Mouse (Mus musculus): Measurements from ENCODE around the gene Caskin1. TPM values are rescaled to one million over a fixed set of nuclear protein-coding genes. Genes with fewer than 3 reads are reported as not detected.

Gene Caskin1
- polyA plus RNA-seq, 1 experiment from 2014 or later = 1.5 TPM

- Histone ChIP-seq H3K27ac (ENCODE audit: low read length) (peak overlapping the region; percentile 43; the same call in 1 of the 2 replicates), H3K9ac (ENCODE audit: low read length) (peak overlapping the region; percentile 43), H3K4me3 (replicated peaks; ENCODE audit: low read length) (no peak overlapping the region), H3K27me3 (ENCODE audit: control insufficient read depth, insufficient read depth, low read length) (no peaks in the 10 kb centered on the region), H3K36me3 (ENCODE audit: control insufficient read depth, insufficient read depth, low read length) (0 out of 2 replicates have a peak, but pooled peaks cover 2% of the 10 kb centered on the region), H3K4me1 (ENCODE audit: control insufficient read depth, insufficient read depth, low read length) (peaks cover 23% of the 10 kb centered on the region), H3K4me2 (ENCODE audit: low read depth, low read length) (0 out of 2 replicates have a peak overlapping the region, but pooled peaks have one; percentile 2), H3K9me3 (replicated peaks; ENCODE audit: control insufficient read depth, low read length) (no peaks in the 10 kb centered on the region)
- no peak for ATAC-seq (ENCODE audit: insufficient read depth, low FRiP score)
- WGBS = 53% methylated on average over 2 of the region's 2 CpGs
These were observed 36.3 kb downstream of the Caskin1 start for GRCm38 (mm10) chr17:24524734-24525133.

- H3K27me3 ChIP-seq (ENCODE audit: control insufficient read depth, insufficient read depth, low read length) = no peaks in the 10 kb centered on the region
- peak overlapping the region; percentile 90 for H3K9ac ChIP-seq (ENCODE audit: low read length)
- H3K4me2 ChIP-seq (ENCODE audit: low read depth, low read length) = peak overlapping the region; percentile 61
- 0 out of 2 replicates have a peak, but pooled peaks cover 6% of the 10 kb centered on the region for H3K36me3 ChIP-seq (ENCODE audit: control insufficient read depth, insufficient read depth, low read length)
- WGBS = 0% methylated on average over 19 of the region's 19 CpGs
- no peak for ATAC-seq (ENCODE audit: insufficient read depth, low FRiP score)
- peak overlapping the region; percentile 83 for H3K27ac ChIP-seq (ENCODE audit: low read length)
- peaks cover 33% of the 10 kb centered on the region for H3K4me1 ChIP-seq (ENCODE audit: control insufficient read depth, insufficient read depth, low read length)
- no peaks in the 10 kb centered on the region for H3K9me3 ChIP-seq (replicated peaks; ENCODE audit: control insufficient read depth, low read length)
- H3K4me3 ChIP-seq (replicated peaks; ENCODE audit: low read length) = peak overlapping the region; percentile 83
These were observed 38.9 kb downstream of the Caskin1 start for GRCm38 (mm10) chr17:24527315-24527714.

- peak within 1 kb of the TSS; percentile 66 for H3K4me2 ChIP-seq (ENCODE audit: low read depth, low read length)
- peaks cover 36% of the 10 kb centered on the region for H3K4me1 ChIP-seq (ENCODE audit: control insufficient read depth, insufficient read depth, low read length)
- H3K27ac ChIP-seq (ENCODE audit: low read length) = peak within 1 kb of the TSS; percentile 85
- peak within 1 kb of the TSS; percentile 90 for H3K9ac ChIP-seq (ENCODE audit: low read length)
- ATAC-seq (ENCODE audit: insufficient read depth, low FRiP score) = peak; percentile 98
- no peaks in the 10 kb centered on the region for H3K27me3 ChIP-seq (ENCODE audit: control insufficient read depth, insufficient read depth, low read length)
- WGBS = under 1% methylated on average over 40 of the region's 40 CpGs
- no peaks in the 10 kb centered on the region for H3K9me3 ChIP-seq (replicated peaks; ENCODE audit: control insufficient read depth, low read length)
- H3K36me3 ChIP-seq (ENCODE audit: control insufficient read depth, insufficient read depth, low read length) = 0 out of 2 replicates have a peak, but pooled peaks cover 6% of the 10 kb centered on the region
- H3K4me3 ChIP-seq (replicated peaks; ENCODE audit: low read length) = peak within 1 kb of the TSS; percentile 83
These were observed 39.5 kb downstream of the Caskin1 start, which contains the start of gene Traf7 for GRCm38 (mm10) chr17:24527723-24528559. TSS of gene Traf7 (minus strand) at chr17:24527938.

- under 1% methylated on average over 8 of the region's 8 CpGs for WGBS
These were observed 40.1 kb downstream of the Caskin1 start for GRCm38 (mm10) chr17:24528560-24528918.

GRCm38 (mm10) chr17:24529007-24529451, 40.6 kb downstream of the Caskin1 start:
- H3K9me3 ChIP-seq (replicated peaks; ENCODE audit: control insufficient read depth, low read length) = no peaks in the 10 kb centered on the region
- H3K4me2 ChIP-seq (ENCODE audit: low read depth, low read length) = peak overlapping the region; percentile 66
- 0 out of 2 replicates have a peak, but pooled peaks cover 6% of the 10 kb centered on the region for H3K36me3 ChIP-seq (ENCODE audit: control insufficient read depth, insufficient read depth, low read length)
- H3K27ac ChIP-seq (ENCODE audit: low read length) = peak overlapping the region; percentile 85
- H3K4me3 ChIP-seq (replicated peaks; ENCODE audit: low read length) = peak overlapping the region; percentile 65
- H3K9ac ChIP-seq (ENCODE audit: low read length) = peak overlapping the region; percentile 81
- H3K27me3 ChIP-seq (ENCODE audit: control insufficient read depth, insufficient read depth, low read length) = no peaks in the 10 kb centered on the region
- ATAC-seq (ENCODE audit: insufficient read depth, low FRiP score) = no peak
- under 1% methylated on average over 4 of the region's 4 CpGs for WGBS
- H3K4me1 ChIP-seq (ENCODE audit: control insufficient read depth, insufficient read depth, low read length) = peaks cover 42% of the 10 kb centered on the region

More at GRCm38 (mm10) chr17:24528560-24528918, 40.1 kb downstream of the Caskin1 start:
- H3K27ac ChIP-seq (ENCODE audit: low read length) = peak overlapping the region; percentile 85
- H3K9me3 ChIP-seq (replicated peaks; ENCODE audit: control insufficient read depth, low read length) = no peaks in the 10 kb centered on the region
- no peak for ATAC-seq (ENCODE audit: insufficient read depth, low FRiP score)
- 0 out of 2 replicates have a peak, but pooled peaks cover 6% of the 10 kb centered on the region for H3K36me3 ChIP-seq (ENCODE audit: control insufficient read depth, insufficient read depth, low read length)
- H3K4me1 ChIP-seq (ENCODE audit: control insufficient read depth, insufficient read depth, low read length) = peaks cover 42% of the 10 kb centered on the region
- H3K4me2 ChIP-seq (ENCODE audit: low read depth, low read length) = peak overlapping the region; percentile 66
- H3K4me3 ChIP-seq (replicated peaks; ENCODE audit: low read length) = peak overlapping the region; percentile 65
- no peaks in the 10 kb centered on the region for H3K27me3 ChIP-seq (ENCODE audit: control insufficient read depth, insufficient read depth, low read length)
- H3K9ac ChIP-seq (ENCODE audit: low read length) = peak overlapping the region; percentile 81

GRCm38 (mm10) chr17:24529883-24530282, 41.5 kb downstream of the Caskin1 start:
- Histone ChIP-seq H3K27me3 (ENCODE audit: control insufficient read depth, insufficient read depth, low read length) (no peaks in the 10 kb centered on the region), H3K27ac (ENCODE audit: low read length) (peak overlapping the region; percentile 85), H3K9me3 (replicated peaks; ENCODE audit: control insufficient read depth, low read length) (no peaks in the 10 kb centered on the region), H3K36me3 (ENCODE audit: control insufficient read depth, insufficient read depth, low read length) (0 out of 2 replicates have a peak, but pooled peaks cover 6% of the 10 kb centered on the region), H3K4me1 (ENCODE audit: control insufficient read depth, insufficient read depth, low read length) (peaks cover 41% of the 10 kb centered on the region), H3K9ac (ENCODE audit: low read length) (peak overlapping the region; percentile 81), H3K4me3 (replicated peaks; ENCODE audit: low read length) (peak overlapping the region; percentile 65), H3K4me2 (ENCODE audit: low read depth, low read length) (peak overlapping the region; percentile 66)
- ATAC-seq (ENCODE audit: insufficient read depth, low FRiP score) = no peak
- WGBS = 26% methylated on average over 5 of the region's 5 CpGs

- Histone ChIP-seq H3K9me3 (replicated peaks; ENCODE audit: control insufficient read depth, low read length) (no peaks in the 10 kb centered on the region), H3K36me3 (ENCODE audit: control insufficient read depth, insufficient read depth, low read length) (0 out of 2 replicates have a peak, but pooled peaks cover 6% of the 10 kb centered on the region), H3K9ac (ENCODE audit: low read length) (peak overlapping the region; percentile 81), H3K4me1 (ENCODE audit: control insufficient read depth, insufficient read depth, low read length) (peaks cover 37% of the 10 kb centered on the region), H3K27me3 (ENCODE audit: control insufficient read depth, insufficient read depth, low read length) (no peaks in the 10 kb centered on the region), H3K27ac (ENCODE audit: low read length) (peak overlapping the region; percentile 85; the same call in 1 of the 2 replicates), H3K4me2 (ENCODE audit: low read depth, low read length) (peak overlapping the region; percentile 66), H3K4me3 (replicated peaks; ENCODE audit: low read length) (peak overlapping the region; percentile 65)
- 44% methylated on average over 8 of the region's 8 CpGs for WGBS
- no peak for ATAC-seq (ENCODE audit: insufficient read depth, low FRiP score)
These were observed 42.1 kb downstream of the Caskin1 start for GRCm38 (mm10) chr17:24530361-24531050.

- 0 out of 2 replicates have a peak, but pooled peaks cover 6% of the 10 kb centered on the region for H3K36me3 ChIP-seq (ENCODE audit: control insufficient read depth, insufficient read depth, low read length)
- H3K9me3 ChIP-seq (replicated peaks; ENCODE audit: control insufficient read depth, low read length) = no peaks in the 10 kb centered on the region
- H3K27me3 ChIP-seq (ENCODE audit: control insufficient read depth, insufficient read depth, low read length) = no peaks in the 10 kb centered on the region
- H3K27ac ChIP-seq (ENCODE audit: low read length) = no peak overlapping the region
- peaks cover 32% of the 10 kb centered on the region for H3K4me1 ChIP-seq (ENCODE audit: control insufficient read depth, insufficient read depth, low read length)
- no peak overlapping the region for H3K4me3 ChIP-seq (replicated peaks; ENCODE audit: low read length)
- H3K9ac ChIP-seq (ENCODE audit: low read length) = 0 out of 2 replicates have a peak overlapping the region, but pooled peaks have one; percentile 81
- H3K4me2 ChIP-seq (ENCODE audit: low read depth, low read length) = no peak overlapping the region
- ATAC-seq (ENCODE audit: insufficient read depth, low FRiP score) = no peak
- WGBS = 71% methylated on average over 3 of the region's 3 CpGs
These were observed 42.7 kb downstream of the Caskin1 start for GRCm38 (mm10) chr17:24531064-24531463.
